Mouse (Mus musculus): ENCODE data around the gene Tcf23.

DNA sequence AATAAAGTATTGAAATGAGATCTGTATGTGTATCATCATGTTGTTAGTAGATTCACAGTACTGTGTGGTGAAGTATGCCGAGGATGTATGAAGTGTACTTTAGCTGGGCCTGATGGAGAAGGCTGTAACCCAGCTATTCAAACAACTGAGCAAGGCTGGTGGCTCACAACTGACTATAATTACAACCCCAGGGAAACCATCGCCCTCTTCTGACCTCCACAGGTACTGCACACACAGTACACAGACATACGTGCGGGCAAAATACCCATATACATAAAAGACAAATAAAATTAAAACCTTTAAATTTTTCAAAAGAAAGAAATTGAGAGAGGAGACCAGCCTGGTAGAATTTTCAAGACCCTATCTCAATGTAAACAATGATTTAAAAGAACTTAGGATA, 33.1 kb downstream of the Tcf23 start:
- TF ChIP-seq CTCF (IDR thresholded peaks at IDR 0.05; ENCODE audit: extremely low read depth, insufficient read depth, low read length): 0 out of 2 replicates have a peak, but pooled peaks have one; percentile 5
- TF ChIP-seq POLR2A (IDR thresholded peaks at IDR 0.05; ENCODE audit: extremely low read depth, insufficient read depth, low read length): no peak

All from cortical plate, adult 2 months (tissue).